Mouse (Mus musculus) neural tube, embryonic 11.5 days (tissue): ENCODE data around the gene Nle1. TPM values are rescaled to one million over a fixed set of nuclear protein-coding genes. Genes with fewer than 3 reads are reported as not detected.

Experiments
- ATAC-seq: fragments of 200-750 bp; cut with Nextera tagmentation; 2 replicates; pipeline ENCODE4 v1.8.0; 2017; ENCODE audit warnings: moderate number of reproducible peaks, mild to moderate bottlenecking, moderate TSS enrichment, moderate library complexity; ENCODE audit not compliant: insufficient read depth, low FRiP score, low TSS enrichment
- DNase-seq: peaks from one replicate; pipeline ENCODE4 v3.0.0-alpha.2; 2015; ENCODE audit warnings: low spot score
- H3K27ac ChIP-seq: fragments of 300-500 bp; sonication (generic); 2 replicates; pipeline ENCODE4 v1.5.1; 2014; ENCODE audit warnings: low read depth, mild to moderate bottlenecking, low read length
- H3K27me3 ChIP-seq: fragments of 300-500 bp; sonication (generic); 2 replicates; pipeline ENCODE4 v1.6.1; 2014; ENCODE audit warnings: mild to moderate bottlenecking, low read length, mixed read lengths; ENCODE audit not compliant: control insufficient read depth, insufficient read depth
- H3K36me3 ChIP-seq: fragments of 300-500 bp; sonication (generic); 2 replicates; pipeline ENCODE4 v1.6.1; 2014; ENCODE audit warnings: mild to moderate bottlenecking, low read length, moderate library complexity, mixed read lengths; ENCODE audit not compliant: control insufficient read depth, insufficient read depth
- H3K4me1 ChIP-seq: fragments of 300-500 bp; sonication (generic); 2 replicates; pipeline ENCODE4 v1.6.1; 2014; ENCODE audit warnings: low read length, mixed read lengths; ENCODE audit not compliant: control insufficient read depth, insufficient read depth
- H3K4me2 ChIP-seq: fragments of 300-500 bp; sonication (generic); 2 replicates; pipeline ENCODE4 v1.6.1; 2014; ENCODE audit warnings: low read depth, mild to moderate bottlenecking, moderate library complexity
- H3K4me3 ChIP-seq: fragments of 300-500 bp; sonication (generic); 2 replicates; pipeline ENCODE4 v1.5.1; 2014; ENCODE audit warnings: low read depth, low read length
- H3K9ac ChIP-seq: fragments of 300-500 bp; sonication (generic); 2 replicates; pipeline ENCODE4 v1.6.1; 2014; ENCODE audit warnings: mild to moderate bottlenecking, low read length
- H3K9me3 ChIP-seq: fragments of 300-500 bp; sonication (generic); 2 replicates; pipeline ENCODE4 v1.6.1; 2016; ENCODE audit warnings: low read length; ENCODE audit not compliant: control insufficient read depth
- WGBS: fragments of 180-500 bp; shearing (Covaris S2); extraction: QIAGEN DNeasy Blood & Tissue Kit; methylation state at CpG from one replicate; pipeline ENCODE4 v1.1.7; 2014; 5-methylcytosine and 5-hydroxymethylcytosine counted together
- polyA plus RNA-seq: library from polyadenylated mRNA; unstranded; fragments of >200 nt; fragmentation: Nextera tagmentation; extraction: Ambion mirVana; gene quantifications from 2 replicates; pipeline ENCODE4 v1.2.1, GENCODE M21; 2014

Gene Nle1
- polyA plus RNA-seq: 28.8 and 29.9 TPM in 2 replicates

- no peaks in the 10 kb centered on the region for H3K27me3 ChIP-seq
- no peak within 1 kb of the TSS for H3K27ac ChIP-seq
- H3K4me1 ChIP-seq: peaks cover 3% of the 10 kb centered on the region; the same call in 1 of the 2 replicates
- DNase-seq: peak; percentile 92
- peak within 1 kb of the TSS; percentile 79 for H3K4me2 ChIP-seq
- H3K36me3 ChIP-seq: peaks cover 6% of the 10 kb centered on the region
- H3K4me3 ChIP-seq: peak within 1 kb of the TSS; percentile 80
- WGBS: 2% methylated on average over 71 of the region's 73 CpGs
- no peaks in the 10 kb centered on the region for H3K9me3 ChIP-seq
- peak within 1 kb of the TSS; percentile 83 for H3K9ac ChIP-seq
- ATAC-seq: peak; percentile 60
Measured at GRCm38 (mm10) chr11:82907651-82908607, at the start of gene Nle1. Gene Nle1, minus strand, starts transcription at chr11:82908411.

- no peak for DNase-seq
- H3K9me3 ChIP-seq: no peaks in the 10 kb centered on the region
- no peaks in the 10 kb centered on the region for H3K36me3 ChIP-seq
- 0 out of 2 replicates have a peak, but pooled peaks cover 1% of the 10 kb centered on the region for H3K4me1 ChIP-seq
- H3K4me2 ChIP-seq: no peak overlapping the region
- peaks cover 12% of the 10 kb centered on the region for H3K27me3 ChIP-seq
- H3K4me3 ChIP-seq: no peak overlapping the region
- no peak overlapping the region for H3K27ac ChIP-seq
- no peak overlapping the region for H3K9ac ChIP-seq
- ATAC-seq: no peak
- 88% methylated on average over 10 of the region's 10 CpGs for WGBS
Measured at GRCm38 (mm10) chr11:82956925-82957324, 48.7 kb upstream of the Nle1 start.

GRCm38 (mm10) chr11:82954631-82955030 lies 46.4 kb upstream of the Nle1 start:
- Histone ChIP-seq H3K27me3 (peaks cover 30% of the 10 kb centered on the region), H3K27ac (no peak overlapping the region), H3K36me3 (no peaks in the 10 kb centered on the region)

GRCm38 (mm10) chr11:82952612-82953542 lies 44.7 kb upstream of the Nle1 start:
- H3K4me3 ChIP-seq: no peak overlapping the region

More at GRCm38 (mm10) chr11:82954631-82955030, 46.4 kb upstream of the Nle1 start:
- ATAC-seq (no peak), DNase-seq (no peak)
- WGBS: 79% methylated on average over 6 of the region's 6 CpGs
- Histone ChIP-seq H3K9ac (no peak overlapping the region), H3K4me1 (peaks cover 2% of the 10 kb centered on the region; the same call in 1 of the 2 replicates), H3K9me3 (no peaks in the 10 kb centered on the region), H3K4me3 (no peak overlapping the region), H3K4me2 (no peak overlapping the region)

GRCm38 (mm10) chr11:82951865-82952611 lies 43.8 kb upstream of the Nle1 start:
- Histone ChIP-seq H3K9me3 (no peaks in the 10 kb centered on the region), H3K4me2 (peak overlapping the region; percentile 28), H3K36me3 (no peaks in the 10 kb centered on the region), H3K27me3 (peaks cover 30% of the 10 kb centered on the region), H3K4me1 (peaks cover 2% of the 10 kb centered on the region; the same call in 1 of the 2 replicates), H3K9ac (no peak overlapping the region), H3K27ac (no peak overlapping the region), H3K4me3 (no peak overlapping the region)
- DNase-seq (no peak), ATAC-seq (no peak)
- WGBS: 8% methylated on average over 28 of the region's 28 CpGs

More at GRCm38 (mm10) chr11:82952612-82953542, 44.7 kb upstream of the Nle1 start:
- WGBS: 71% methylated on average over 9 of the region's 9 CpGs
- ATAC-seq: no peak
- H3K27ac ChIP-seq: no peak overlapping the region
- no peak overlapping the region for H3K9ac ChIP-seq
- no peaks in the 10 kb centered on the region for H3K36me3 ChIP-seq
- DNase-seq: no peak
- peaks cover 2% of the 10 kb centered on the region; the same call in 1 of the 2 replicates for H3K4me1 ChIP-seq
- H3K4me2 ChIP-seq: no peak overlapping the region
- peaks cover 30% of the 10 kb centered on the region for H3K27me3 ChIP-seq
- H3K9me3 ChIP-seq: no peaks in the 10 kb centered on the region

- Histone ChIP-seq H3K4me1 (peaks cover 2% of the 10 kb centered on the region; the same call in 1 of the 2 replicates), H3K27me3 (peaks cover 30% of the 10 kb centered on the region), H3K9ac (no peak within 1 kb of the TSS), H3K36me3 (no peaks in the 10 kb centered on the region), H3K4me2 (peak within 1 kb of the TSS; percentile 28), H3K9me3 (no peaks in the 10 kb centered on the region), H3K27ac (no peak within 1 kb of the TSS), H3K4me3 (no peak within 1 kb of the TSS)
- 9% methylated on average over 10 of the region's 10 CpGs for WGBS
- DNase-seq (no peak), ATAC-seq (no peak)
Measured at GRCm38 (mm10) chr11:82950736-82951481, 42.7 kb upstream of the Nle1 start, which contains the start of gene Slfn5. Gene Slfn5, plus strand, starts transcription at chr11:82951349.

GRCm38 (mm10) chr11:82949036-82949435 lies 40.8 kb upstream of the Nle1 start:
- Histone ChIP-seq H3K27me3 (peaks cover 30% of the 10 kb centered on the region), H3K9ac (no peak overlapping the region), H3K4me1 (peaks cover 2% of the 10 kb centered on the region; the same call in 1 of the 2 replicates), H3K4me3 (no peak overlapping the region), H3K4me2 (no peak overlapping the region), H3K36me3 (no peaks in the 10 kb centered on the region), H3K9me3 (no peaks in the 10 kb centered on the region), H3K27ac (no peak overlapping the region)
- DNase-seq: no peak
- 82% methylated on average over 9 of the region's 9 CpGs for WGBS
- ATAC-seq: no peak
